Mouse (Mus musculus): ENCODE measurements at regions not wholly inside any gene's neighbourhood (a gene's known extent, or its start where the extent isn't known, plus 50 kb on each side); places are given as distances from the start of the nearest gene placed in this dataset.

- H3K4me3 ChIP-seq (ENCODE audit: control insufficient read depth, low read depth, low read length): no peak overlapping the region
- TF ChIP-seq POLR2A (IDR thresholded peaks at IDR 0.05; ENCODE audit: control insufficient read depth, low read depth, low read length): no peak
- TF ChIP-seq CTCF (IDR thresholded peaks at IDR 0.05; ENCODE audit: control insufficient read depth, insufficient read depth, insufficient replicate concordance, low read depth, low read length): no peak
- no peaks in the 10 kb centered on the region for H3K4me1 ChIP-seq (ENCODE audit: control insufficient read depth, insufficient read depth, low read length)
- H3K36me3 ChIP-seq (ENCODE audit: control insufficient read depth, insufficient read depth, low read length): no peaks in the 10 kb centered on the region
- H3K27ac ChIP-seq (ENCODE audit: control insufficient read depth, insufficient read depth, low read depth, low read length): no peak overlapping the region
- H3K27me3 ChIP-seq (ENCODE audit: control insufficient read depth, insufficient read depth, low read length): no peaks in the 10 kb centered on the region
Observed at GRCm38 (mm10) chr4:148365804-148366203, 78.0 kb upstream of the Disp3 start.

- no peak overlapping the region for H3K27ac ChIP-seq (ENCODE audit: control insufficient read depth, insufficient read depth, low read depth, low read length)
- no peaks in the 10 kb centered on the region for H3K4me1 ChIP-seq (ENCODE audit: control insufficient read depth, insufficient read depth, low read length)
- no peak overlapping the region for H3K4me3 ChIP-seq (ENCODE audit: control insufficient read depth, low read depth, low read length)
- no peaks in the 10 kb centered on the region for H3K27me3 ChIP-seq (ENCODE audit: control insufficient read depth, insufficient read depth, low read length)
- TF ChIP-seq POLR2A (IDR thresholded peaks at IDR 0.05; ENCODE audit: control insufficient read depth, low read depth, low read length) (no peak), CTCF (IDR thresholded peaks at IDR 0.05; ENCODE audit: control insufficient read depth, insufficient read depth, insufficient replicate concordance, low read depth, low read length) (no peak)
- H3K36me3 ChIP-seq (ENCODE audit: control insufficient read depth, insufficient read depth, low read length): no peaks in the 10 kb centered on the region
Observed at GRCm38 (mm10) chr4:148363366-148364121, 75.8 kb upstream of the Disp3 start.

- TF ChIP-seq CTCF (IDR thresholded peaks at IDR 0.05; ENCODE audit: control insufficient read depth, insufficient read depth, insufficient replicate concordance, low read depth, low read length) (no peak), POLR2A (IDR thresholded peaks at IDR 0.05; ENCODE audit: control insufficient read depth, low read depth, low read length) (no peak)
- Histone ChIP-seq H3K27ac (ENCODE audit: control insufficient read depth, insufficient read depth, low read depth, low read length) (no peak overlapping the region), H3K36me3 (ENCODE audit: control insufficient read depth, insufficient read depth, low read length) (no peaks in the 10 kb centered on the region), H3K4me3 (ENCODE audit: control insufficient read depth, low read depth, low read length) (no peak overlapping the region), H3K27me3 (ENCODE audit: control insufficient read depth, insufficient read depth, low read length) (no peaks in the 10 kb centered on the region), H3K4me1 (ENCODE audit: control insufficient read depth, insufficient read depth, low read length) (no peaks in the 10 kb centered on the region)
Observed at GRCm38 (mm10) chr4:148360931-148361330, 73.2 kb upstream of the Disp3 start.

- Histone ChIP-seq H3K4me1 (ENCODE audit: control insufficient read depth, insufficient read depth, low read length) (no peaks in the 10 kb centered on the region; the same call in 1 of the 2 replicates), H3K4me3 (ENCODE audit: control insufficient read depth, low read depth, low read length) (no peak overlapping the region), H3K27me3 (ENCODE audit: control insufficient read depth, insufficient read depth, low read length) (no peaks in the 10 kb centered on the region), H3K27ac (ENCODE audit: control insufficient read depth, insufficient read depth, low read depth, low read length) (no peak overlapping the region), H3K36me3 (ENCODE audit: control insufficient read depth, insufficient read depth, low read length) (no peaks in the 10 kb centered on the region)
- TF ChIP-seq POLR2A (IDR thresholded peaks at IDR 0.05; ENCODE audit: control insufficient read depth, low read depth, low read length) (no peak), CTCF (IDR thresholded peaks at IDR 0.05; ENCODE audit: control insufficient read depth, insufficient read depth, insufficient replicate concordance, low read depth, low read length) (no peak)
Observed at GRCm38 (mm10) chr4:148358336-148358735, 70.6 kb upstream of the Disp3 start.

GRCm38 (mm10) chr4:148357221-148357621 lies 69.5 kb upstream of the Disp3 start:
- Histone ChIP-seq H3K27me3 (ENCODE audit: control insufficient read depth, insufficient read depth, low read length) (no peaks in the 10 kb centered on the region), H3K36me3 (ENCODE audit: control insufficient read depth, insufficient read depth, low read length) (no peaks in the 10 kb centered on the region), H3K4me1 (ENCODE audit: control insufficient read depth, insufficient read depth, low read length) (no peaks in the 10 kb centered on the region; the same call in 1 of the 2 replicates), H3K4me3 (ENCODE audit: control insufficient read depth, low read depth, low read length) (no peak overlapping the region), H3K27ac (ENCODE audit: control insufficient read depth, insufficient read depth, low read depth, low read length) (no peak overlapping the region)
- TF ChIP-seq POLR2A (IDR thresholded peaks at IDR 0.05; ENCODE audit: control insufficient read depth, low read depth, low read length) (no peak), CTCF (IDR thresholded peaks at IDR 0.05; ENCODE audit: control insufficient read depth, insufficient read depth, insufficient replicate concordance, low read depth, low read length) (no peak)

- no peak overlapping the region for H3K27ac ChIP-seq (ENCODE audit: control insufficient read depth, insufficient read depth, low read depth, low read length)
- no peaks in the 10 kb centered on the region for H3K36me3 ChIP-seq (ENCODE audit: control insufficient read depth, insufficient read depth, low read length)
- no peaks in the 10 kb centered on the region; the same call in 1 of the 2 replicates for H3K4me1 ChIP-seq (ENCODE audit: control insufficient read depth, insufficient read depth, low read length)
- H3K27me3 ChIP-seq (ENCODE audit: control insufficient read depth, insufficient read depth, low read length): no peaks in the 10 kb centered on the region
- no peak for TF ChIP-seq POLR2A (IDR thresholded peaks at IDR 0.05; ENCODE audit: control insufficient read depth, low read depth, low read length)
- H3K4me3 ChIP-seq (ENCODE audit: control insufficient read depth, low read depth, low read length): no peak overlapping the region
Observed at GRCm38 (mm10) chr4:148356654-148357053, 68.9 kb upstream of the Disp3 start.

- TF ChIP-seq CTCF (IDR thresholded peaks at IDR 0.05; ENCODE audit: control insufficient read depth, insufficient read depth, insufficient replicate concordance, low read depth, low read length) (no peak), POLR2A (IDR thresholded peaks at IDR 0.05; ENCODE audit: control insufficient read depth, low read depth, low read length) (no peak)
- no peaks in the 10 kb centered on the region; the same call in 1 of the 2 replicates for H3K4me1 ChIP-seq (ENCODE audit: control insufficient read depth, insufficient read depth, low read length)
- H3K36me3 ChIP-seq (ENCODE audit: control insufficient read depth, insufficient read depth, low read length): no peaks in the 10 kb centered on the region
- no peak overlapping the region for H3K4me3 ChIP-seq (ENCODE audit: control insufficient read depth, low read depth, low read length)
- no peaks in the 10 kb centered on the region for H3K27me3 ChIP-seq (ENCODE audit: control insufficient read depth, insufficient read depth, low read length)
- H3K27ac ChIP-seq (ENCODE audit: control insufficient read depth, insufficient read depth, low read depth, low read length): peak overlapping the region; percentile 8; the same call in 1 of the 2 replicates
Observed at GRCm38 (mm10) chr4:148353969-148354368, 66.2 kb upstream of the Disp3 start.

Data from testis, adult 2 months (tissue).